Mouse (Mus musculus): Measurements from ENCODE around the gene Gpr37l1.
A peak's percentile ranks its signal among the peaks of the same experiment; 100 is the strongest.

DNA sequence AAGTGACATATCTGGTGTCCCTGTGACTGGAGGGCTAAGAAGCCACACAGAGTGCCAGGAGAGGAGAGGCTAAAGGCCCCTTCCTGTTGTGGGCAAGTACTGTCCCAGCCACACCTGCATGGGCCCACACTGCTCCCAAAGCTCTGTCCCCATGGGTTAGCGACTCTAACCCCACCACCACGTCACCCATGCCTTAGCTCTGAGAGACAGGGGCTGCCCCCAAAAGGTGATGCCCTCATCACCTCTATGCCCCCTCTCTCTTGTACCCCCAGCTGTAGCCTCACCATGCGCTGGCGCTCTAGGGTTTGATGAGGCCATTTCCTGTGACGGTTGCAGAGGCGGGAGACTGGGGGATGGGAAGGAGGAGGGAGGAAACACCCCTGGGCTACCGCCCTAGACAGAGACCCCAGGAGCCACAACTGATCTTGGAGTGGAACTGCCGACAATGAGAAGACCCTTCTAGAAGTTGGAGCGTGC is 34.5 kb downstream of the Gpr37l1 start:
- peak; percentile 26; the same call in 1 of the 2 replicates for TF ChIP-seq POLR2A (IDR thresholded peaks at IDR 0.05; ENCODE audit: borderline replicate concordance, control insufficient read depth, low read depth, low read length)
- no peak for TF ChIP-seq CTCF (IDR thresholded peaks at IDR 0.05; ENCODE audit: control insufficient read depth, insufficient read depth, low read length)

All from bone marrow, adult 2 months (tissue).